Mouse (Mus musculus) liver, postnatal 0 days (tissue): Measurements from ENCODE around the gene Ipo4. TPM values are rescaled to one million over a fixed set of nuclear protein-coding genes. Genes with fewer than 3 reads are reported as not detected.
A peak's percentile ranks its signal among the peaks of the same experiment; 100 is the strongest.

Experiments used
- ATAC-seq: fragments of 200-750 bp; cut with Nextera tagmentation; 2 replicates; pipeline ENCODE4 v1.8.0; 2017; ENCODE audit warnings: mild to moderate bottlenecking, moderate library complexity
- DNase-seq: peaks from one replicate; pipeline ENCODE4 v3.0.0-alpha.2; 2016
- H3K27ac ChIP-seq: fragments of 300-500 bp; sonication (generic); 2 replicates; pipeline ENCODE4 v1.5.1; 2014; ENCODE audit warnings: antibody characterized with exemption, moderate library complexity, mild to moderate bottlenecking, low read depth
- H3K27me3 ChIP-seq: fragments of 300-500 bp; sonication (generic); 2 replicates; pipeline ENCODE4 v1.6.1; 2014; ENCODE audit warnings: low read length, control low read depth, mixed read lengths; ENCODE audit not compliant: insufficient read depth
- H3K36me3 ChIP-seq: fragments of 300-500 bp; sonication (generic); replicated peaks from 2 replicates; pipeline ENCODE4 v1.6.1; 2014; ENCODE audit warnings: mild to moderate bottlenecking, control low read depth, low read length, moderate library complexity, mixed read lengths; ENCODE audit not compliant: insufficient read depth
- H3K4me1 ChIP-seq: fragments of 300-500 bp; sonication (generic); 2 replicates; pipeline ENCODE4 v1.6.1; 2014; ENCODE audit warnings: antibody characterized with exemption, mild to moderate bottlenecking, control low read depth; ENCODE audit not compliant: insufficient read depth
- H3K4me2 ChIP-seq: fragments of 300-500 bp; sonication (generic); 2 replicates; pipeline ENCODE4 v1.6.1; 2014; ENCODE audit warnings: low read depth, mild to moderate bottlenecking, low read length, moderate library complexity, mixed read lengths
- H3K4me3 ChIP-seq: fragments of 300-500 bp; sonication (generic); 2 replicates; pipeline ENCODE4 v1.5.1; 2014; ENCODE audit warnings: low read depth, low read length
- H3K9ac ChIP-seq: fragments of 300-500 bp; sonication (generic); replicated peaks from 2 replicates; pipeline ENCODE4 v1.6.1; 2014; ENCODE audit warnings: mild to moderate bottlenecking, moderate library complexity
- H3K9me3 ChIP-seq: fragments of 300-500 bp; sonication (generic); 2 replicates; pipeline ENCODE4 v1.6.1; 2016; ENCODE audit warnings: mild to moderate bottlenecking, control low read depth, low read length, mixed read lengths
- CTCF ChIP-seq: sonication (generic); IDR thresholded peaks from 2 replicates; pipeline ENCODE4 v1.5.1; 2016; ENCODE audit warnings: antibody characterized with exemption, low read depth
- EP300 ChIP-seq: IDR thresholded peaks from 2 replicates; pipeline ENCODE4 v1.6.1; 2016; ENCODE audit warnings: antibody characterized with exemption, low read depth, mild to moderate bottlenecking
- WGBS: fragments of 180-500 bp; shearing (Covaris S2); extraction: QIAGEN DNeasy Blood & Tissue Kit; methylation state at CpG from one replicate; pipeline ENCODE4 v1.1.7; 2014; ENCODE audit not compliant: insufficient replicate concordance; 5-methylcytosine and 5-hydroxymethylcytosine counted together
- polyA plus RNA-seq: library from polyadenylated mRNA; unstranded; fragments of >200 nt; fragmentation: Nextera tagmentation; extraction: Ambion mirVana; gene quantifications from 2 replicates; pipeline ENCODE4 v1.2.1, GENCODE M21; 2015

Gene Ipo4
- polyA plus RNA-seq, 1 experiment from 2014 or later: 16.6 TPM

DNA sequence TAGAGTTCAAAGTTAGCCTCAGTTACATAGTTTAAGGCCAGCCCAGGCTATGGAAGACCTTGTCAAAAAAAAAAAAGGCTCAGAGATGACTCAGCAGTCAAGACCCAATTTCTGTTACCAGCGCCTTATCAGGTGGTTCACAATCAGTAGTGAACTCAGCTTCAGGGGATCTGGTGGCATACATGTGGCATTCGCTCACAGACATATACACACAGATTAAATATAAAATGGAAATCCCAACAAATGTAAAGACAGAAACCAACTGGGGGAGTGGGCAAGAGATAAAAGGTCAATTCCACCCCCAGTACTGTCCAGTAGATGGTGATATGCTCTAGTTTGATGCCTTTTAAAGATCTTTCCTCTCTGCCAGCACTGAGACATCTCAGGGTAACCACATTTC, 49.6 kb downstream of the Ipo4 start:
- H3K36me3 ChIP-seq: peaks cover 22% of the 10 kb centered on the region
- no peaks in the 10 kb centered on the region for H3K9me3 ChIP-seq
- H3K27me3 ChIP-seq: no peaks in the 10 kb centered on the region
- H3K4me1 ChIP-seq: peaks cover 35% of the 10 kb centered on the region
- peak overlapping the region; percentile 94 for H3K27ac ChIP-seq
- 60% methylated on average over 2 of the region's 2 CpGs for WGBS
- H3K9ac ChIP-seq: peak overlapping the region; percentile 85
- peak overlapping the region; percentile 97 for H3K4me2 ChIP-seq
- TF ChIP-seq EP300 (peak; percentile 81), CTCF (peak; percentile 27)
- peak overlapping the region; percentile 81; the same call in 1 of the 2 replicates for H3K4me3 ChIP-seq
- ATAC-seq (no peak), DNase-seq (no peak)

DNA sequence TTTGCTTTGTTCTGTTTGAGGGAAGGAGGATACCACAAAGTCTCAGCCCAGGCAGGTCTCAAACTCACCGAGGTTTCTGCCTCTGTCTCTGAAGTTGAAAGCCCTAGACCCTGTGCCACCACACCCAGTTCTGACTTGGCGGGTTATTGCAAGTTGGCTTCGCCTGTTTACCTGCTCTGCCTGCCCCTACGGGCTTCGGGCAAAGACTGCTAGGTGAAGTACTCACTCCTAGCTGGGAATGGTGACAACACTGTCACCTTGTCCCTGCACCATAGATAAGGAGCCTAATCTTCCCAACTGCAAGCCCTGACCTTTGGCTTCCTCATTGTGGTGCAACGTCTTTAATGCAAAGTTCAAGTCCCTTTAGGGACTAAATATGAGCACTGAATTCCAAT, 50.2 kb downstream of the Ipo4 start:
- DNase-seq (peak; percentile 45), ATAC-seq (peak; percentile 62)
- Histone ChIP-seq H3K27ac (peak overlapping the region; percentile 94), H3K4me2 (peak overlapping the region; percentile 97), H3K9me3 (no peaks in the 10 kb centered on the region), H3K27me3 (no peaks in the 10 kb centered on the region), H3K4me3 (peak overlapping the region; percentile 81), H3K36me3 (peaks cover 28% of the 10 kb centered on the region), H3K4me1 (peaks cover 35% of the 10 kb centered on the region), H3K9ac (peak overlapping the region; percentile 85)
- WGBS: 29% methylated on average over 6 of the region's 6 CpGs
- TF ChIP-seq EP300: no peak
- TF ChIP-seq CTCF: no peak

DNA sequence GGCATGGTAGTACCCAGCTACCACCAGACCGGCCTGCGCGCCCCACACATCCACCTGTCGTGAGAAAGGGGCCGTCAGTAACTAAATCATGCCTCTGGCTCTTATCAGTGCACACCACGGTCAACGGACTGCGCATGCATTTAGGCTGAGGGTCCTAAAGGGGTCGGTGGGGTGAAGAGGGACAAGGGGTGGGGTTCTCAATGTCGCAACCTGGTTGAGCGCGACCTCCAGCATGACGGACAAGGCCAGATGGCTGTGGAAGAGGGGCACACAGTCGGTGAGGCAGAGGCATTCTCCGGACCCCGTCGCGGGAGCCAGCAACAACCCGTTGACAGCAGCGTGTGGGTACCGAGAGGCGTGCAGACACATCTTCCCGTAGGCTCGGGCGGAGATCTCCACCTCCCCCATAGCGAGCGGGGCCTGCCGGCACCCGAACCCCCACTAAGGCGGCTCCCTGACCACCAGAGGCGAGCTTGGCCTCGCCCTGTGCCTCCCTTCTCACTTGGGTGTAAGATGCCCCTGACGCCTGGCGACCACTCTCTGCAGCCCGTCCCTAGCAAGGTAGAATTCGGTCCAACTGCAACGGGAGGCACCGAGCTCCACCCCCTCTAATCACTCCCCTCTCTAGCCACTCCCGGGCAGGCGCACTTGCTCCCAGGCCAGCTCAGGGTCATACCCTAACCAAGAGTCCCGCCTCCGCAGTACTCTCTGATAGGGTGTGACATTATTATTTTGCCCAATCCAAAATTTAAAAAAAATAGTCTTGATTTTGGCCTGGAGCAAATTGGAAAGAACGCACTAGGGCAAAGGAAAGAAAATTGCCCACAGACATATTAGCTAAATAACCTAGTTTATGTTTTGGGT, 50.8 kb downstream of the Ipo4 start, which contains the start of gene Emc9:
TSS of gene Emc9 (minus strand) at position 601 of the 864 bp plus-strand sequence.
- 2% methylated on average over 43 of the region's 43 CpGs for WGBS
- peak within 1 kb of the TSS; percentile 85 for H3K9ac ChIP-seq
- no peak for TF ChIP-seq EP300
- TF ChIP-seq CTCF: no peak
- H3K27ac ChIP-seq: peak within 1 kb of the TSS; percentile 94
- H3K4me3 ChIP-seq: peak within 1 kb of the TSS; percentile 81
- DNase-seq (peak; percentile 87), ATAC-seq (peak; percentile 95)
- no peaks in the 10 kb centered on the region for H3K27me3 ChIP-seq
- no peaks in the 10 kb centered on the region for H3K9me3 ChIP-seq
- H3K4me2 ChIP-seq: peak within 1 kb of the TSS; percentile 97
- peaks cover 29% of the 10 kb centered on the region for H3K36me3 ChIP-seq
- peaks cover 29% of the 10 kb centered on the region for H3K4me1 ChIP-seq

DNA sequence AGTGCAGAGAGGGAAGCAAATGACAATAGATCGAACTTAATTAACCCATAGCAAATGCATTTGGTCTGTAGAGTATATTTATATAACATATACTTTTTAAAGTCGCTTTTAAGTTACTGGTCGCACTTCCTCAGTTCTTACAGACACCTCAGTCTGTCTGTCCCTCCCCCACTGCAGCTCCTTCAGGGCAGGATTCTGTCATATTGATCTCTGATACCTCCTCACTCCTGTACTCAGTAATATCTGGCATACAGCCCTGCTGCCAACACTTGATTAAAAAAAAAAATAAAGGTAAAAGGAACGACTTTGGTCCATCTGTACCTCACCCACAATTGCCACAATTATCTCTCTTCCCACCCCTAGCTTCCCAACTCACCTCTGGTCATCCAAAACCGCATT, 51.5 kb downstream of the Ipo4 start:
- TF ChIP-seq EP300 (no peak), CTCF (no peak)
- Histone ChIP-seq H3K36me3 (peaks cover 34% of the 10 kb centered on the region), H3K4me1 (peaks cover 28% of the 10 kb centered on the region), H3K9ac (peak overlapping the region; percentile 85), H3K4me3 (peak overlapping the region; percentile 81), H3K4me2 (peak overlapping the region; percentile 97), H3K27ac (peak overlapping the region; percentile 94), H3K9me3 (no peaks in the 10 kb centered on the region), H3K27me3 (no peaks in the 10 kb centered on the region)
- 30% methylated on average over 5 of the region's 5 CpGs for WGBS
- DNase-seq (no peak), ATAC-seq (no peak)

DNA sequence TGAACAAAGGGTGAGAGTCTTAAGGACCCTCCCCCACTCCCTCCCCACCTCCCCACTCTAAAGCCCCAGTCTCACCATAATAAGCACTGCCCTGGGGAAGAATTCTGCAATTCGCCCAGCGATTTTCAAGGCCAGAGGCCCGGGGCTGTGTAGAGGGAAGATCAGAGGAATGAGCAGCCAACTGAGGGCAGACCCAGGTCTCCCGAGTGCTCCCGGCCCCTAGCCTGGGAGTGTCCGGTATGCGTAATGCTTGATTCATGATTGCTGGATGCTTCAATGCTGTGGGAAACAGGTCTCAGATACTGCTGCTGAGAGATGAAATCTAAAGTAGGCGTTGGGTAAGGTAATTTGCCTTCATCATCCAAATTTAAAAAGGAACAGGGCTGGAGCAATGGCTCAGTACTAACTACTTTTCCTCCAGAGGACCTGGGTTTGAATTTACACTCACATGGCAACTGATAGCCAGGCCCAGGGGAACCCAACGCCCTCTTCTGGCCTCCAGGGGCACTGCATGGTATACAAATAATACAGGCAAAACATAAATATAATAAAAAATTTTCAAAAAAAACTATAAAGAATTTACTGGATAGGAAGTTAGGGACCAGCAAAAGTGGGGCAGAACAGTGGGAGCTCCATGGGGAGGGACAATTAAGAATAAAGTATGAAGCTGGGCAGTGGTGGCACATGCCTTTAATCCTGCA, 53.6 kb downstream of the Ipo4 start:
- Histone ChIP-seq H3K9ac (no peak overlapping the region), H3K4me1 (peaks cover 40% of the 10 kb centered on the region), H3K27ac (no peak overlapping the region), H3K36me3 (peaks cover 22% of the 10 kb centered on the region), H3K4me3 (no peak overlapping the region), H3K4me2 (no peak overlapping the region), H3K27me3 (no peaks in the 10 kb centered on the region), H3K9me3 (no peaks in the 10 kb centered on the region)
- ATAC-seq: no peak
- no peak for TF ChIP-seq EP300
- TF ChIP-seq CTCF: peak; percentile 65
- DNase-seq: no peak
- WGBS: 78% methylated on average over 9 of the region's 9 CpGs

DNA sequence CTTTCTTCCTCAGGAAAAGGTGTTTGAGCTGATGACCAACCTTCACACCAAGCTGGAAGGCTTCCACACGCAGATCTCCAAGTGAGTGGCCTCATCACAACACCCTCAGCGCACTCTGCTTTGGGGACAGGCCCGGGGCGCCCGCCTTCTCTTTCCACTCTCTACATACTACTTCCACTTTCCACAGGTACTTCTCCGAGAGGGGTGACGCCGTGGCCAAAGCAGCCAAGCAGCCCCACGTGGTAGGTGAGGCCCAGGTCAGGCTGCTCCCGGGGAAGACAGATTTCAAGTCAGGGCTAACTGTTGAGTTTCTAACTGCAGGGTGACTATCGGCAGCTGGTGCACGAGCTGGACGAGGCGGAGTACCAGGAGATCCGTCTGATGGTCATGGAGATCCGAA, 55.0 kb downstream of the Ipo4 start:
- Histone ChIP-seq H3K27me3 (no peaks in the 10 kb centered on the region), H3K9ac (no peak overlapping the region), H3K36me3 (peaks cover 22% of the 10 kb centered on the region), H3K4me1 (peaks cover 31% of the 10 kb centered on the region), H3K4me2 (no peak overlapping the region), H3K27ac (no peak overlapping the region), H3K4me3 (no peak overlapping the region), H3K9me3 (no peaks in the 10 kb centered on the region)
- ATAC-seq: no peak
- DNase-seq: no peak
- TF ChIP-seq EP300 (no peak), CTCF (no peak)
- WGBS: 90% methylated on average over 16 of the region's 16 CpGs
